Mouse (Mus musculus): Measurements from ENCODE around the gene 1520401A03Rik. TPM values are rescaled to one million over a fixed set of nuclear protein-coding genes. Genes with fewer than 3 reads are reported as not detected.

Gene 1520401A03Rik
- not detected in 2 replicates for polyA plus RNA-seq (2021; fragmentation: Nextera tagmentation)
- long read RNA-seq, experiment 1, result 0 reads
- long read RNA-seq, experiment 2, result 0 reads

GRCm38 (mm10) chr17:23722376-23723125 lies at the start of gene 1520401A03Rik:
Gene 1520401A03Rik (minus strand): TSS chr17:23722783.

GRCm38 (mm10) chr17:23771284-23772218 lies 49.0 kb upstream of the 1520401A03Rik start, which contains the start of gene Flywch1:
Gene Flywch1 (minus strand): TSS chr17:23771602.

GRCm38 (mm10) chr17:23745301-23746251 lies 23.0 kb upstream of the 1520401A03Rik start, which contains the start of gene Kremen2:
Gene Kremen2 (minus strand): TSS chr17:23745833.

GRCm38 (mm10) chr17:23740598-23741021 lies 18.0 kb upstream of the 1520401A03Rik start, which contains the start of gene Paqr4:
Gene Paqr4 (minus strand): TSS chr17:23740867.

GRCm38 (mm10) chr17:23725999-23726757 lies 3.6 kb upstream of the 1520401A03Rik start, which contains the start of gene Pkmyt1:
Gene Pkmyt1 (plus strand): TSS chr17:23726336.

GRCm38 (mm10) chr17:23683856-23684672 lies 38.5 kb downstream of the 1520401A03Rik start, which contains the start of gene Cldn9:
Gene Cldn9 (minus strand): TSS chr17:23684026.

GRCm38 (mm10) chr17:23679127-23679835 lies 43.3 kb downstream of the 1520401A03Rik start, which contains the start of gene Cldn6:
Gene Cldn6 (plus strand): TSS chr17:23679249.

GRCm38 (mm10) chr17:23677236-23677679 lies 45.3 kb downstream of the 1520401A03Rik start, which contains the start of gene Tnfrsf12a:
Gene Tnfrsf12a (minus strand): TSS chr17:23677468.

GRCm38 (mm10) chr17:23673424-23674073 lies 49.0 kb downstream of the 1520401A03Rik start, which contains the start of the genes Hcfc1r1 and Thoc6:
Gene Hcfc1r1 (plus strand): TSS chr17:23673596.
Gene Thoc6 (minus strand): TSS chr17:23673882.

GRCm38 (mm10) chr17:23660117-23660875 lies 62.3 kb downstream of the 1520401A03Rik start, which contains the start of gene Bicdl2:
Gene Bicdl2 (plus strand): TSS chr17:23660506.

Other genes with a start within 250 kb of the 1520401A03Rik start
- gene Vmn2r117, start 243.1 kb downstream of the 1520401A03Rik start, polyA plus RNA-seq (2021; fragmentation: Nextera tagmentation), result not detected in 2 replicates
- gene Zfp213, start 158.5 kb downstream of the 1520401A03Rik start, polyA plus RNA-seq (2021; fragmentation: Nextera tagmentation), result 7.5 and 9.3 TPM in 2 replicates
- 14.4 TPM in 2 replicates for gene Zfp13, start 123.3 kb downstream of the 1520401A03Rik start, polyA plus RNA-seq (2021; fragmentation: Nextera tagmentation)
- gene Zscan10, start 121.9 kb downstream of the 1520401A03Rik start, polyA plus RNA-seq (2021; fragmentation: Nextera tagmentation), result 0.06 TPM in 1 of 2 replicates, not detected in the other
- 0.03 and 0.06 TPM in 2 replicates for gene Mmp25, start 77.5 kb downstream of the 1520401A03Rik start, polyA plus RNA-seq (2021; fragmentation: Nextera tagmentation)
- gene Bicdl2, start 62.3 kb downstream of the 1520401A03Rik start, polyA plus RNA-seq (2021; fragmentation: Nextera tagmentation), result not detected in 2 replicates
- gene Hcfc1r1, start 49.2 kb downstream of the 1520401A03Rik start, polyA plus RNA-seq (2021; fragmentation: Nextera tagmentation), result 212 and 288 TPM in 2 replicates
- gene Thoc6, start 48.9 kb downstream of the 1520401A03Rik start, polyA plus RNA-seq (2021; fragmentation: Nextera tagmentation), result 6.0 and 8.1 TPM in 2 replicates
- 8.0 and 11.9 TPM in 2 replicates for gene Tnfrsf12a, start 45.3 kb downstream of the 1520401A03Rik start, polyA plus RNA-seq (2021; fragmentation: Nextera tagmentation)
- not detected in 2 replicates for gene Cldn6, start 43.5 kb downstream of the 1520401A03Rik start, polyA plus RNA-seq (2021; fragmentation: Nextera tagmentation)
- gene Cldn9, start 38.8 kb downstream of the 1520401A03Rik start, polyA plus RNA-seq (2021; fragmentation: Nextera tagmentation), result not detected in 2 replicates
- gene Pkmyt1, start 3.6 kb upstream of the 1520401A03Rik start, polyA plus RNA-seq (2021; fragmentation: Nextera tagmentation), result 1.8 and 4.4 TPM in 2 replicates
- 121 and 122 TPM in 2 replicates for gene Paqr4, start 18.1 kb upstream of the 1520401A03Rik start, polyA plus RNA-seq (2021; fragmentation: Nextera tagmentation)
- gene Kremen2, start 23.1 kb upstream of the 1520401A03Rik start, polyA plus RNA-seq (2021; fragmentation: Nextera tagmentation), result 1.5 and 2.2 TPM in 2 replicates
- gene Flywch1, start 48.8 kb upstream of the 1520401A03Rik start, polyA plus RNA-seq (2021; fragmentation: Nextera tagmentation), result 294 and 331 TPM in 2 replicates
- 28.8 and 29.4 TPM in 2 replicates for gene Flywch2, start 63.3 kb upstream of the 1520401A03Rik start, polyA plus RNA-seq (2021; fragmentation: Nextera tagmentation)
- 120 and 290 TPM in 2 replicates for gene Srrm2, start 67.7 kb upstream of the 1520401A03Rik start, polyA plus RNA-seq (2021; fragmentation: Nextera tagmentation)
- 1,419 and 1,447 TPM in 2 replicates for gene Elob, start 106.4 kb upstream of the 1520401A03Rik start, polyA plus RNA-seq (2021; fragmentation: Nextera tagmentation)
- not detected in 2 replicates for gene Prss33, start 113.3 kb upstream of the 1520401A03Rik start, polyA plus RNA-seq (2021; fragmentation: Nextera tagmentation)
- gene Prss32, start 121.1 kb upstream of the 1520401A03Rik start, polyA plus RNA-seq (2021; fragmentation: Nextera tagmentation), result not detected in 2 replicates
- gene Prss41, start 121.4 kb upstream of the 1520401A03Rik start, polyA plus RNA-seq (2021; fragmentation: Nextera tagmentation), result 0.11 and 0.18 TPM in 2 replicates
- not detected in 2 replicates for gene Prss21, start 145.3 kb upstream of the 1520401A03Rik start, polyA plus RNA-seq (2021; fragmentation: Nextera tagmentation)
- gene Dcpp1, start 158.1 kb upstream of the 1520401A03Rik start, polyA plus RNA-seq (2021; fragmentation: Nextera tagmentation), result not detected in 2 replicates
- not detected in 2 replicates for gene Dcpp2, start 158.1 kb upstream of the 1520401A03Rik start, polyA plus RNA-seq (2021; fragmentation: Nextera tagmentation)
- gene Dcpp3, start 194.7 kb upstream of the 1520401A03Rik start, polyA plus RNA-seq (2021; fragmentation: Nextera tagmentation), result not detected in 2 replicates
- gene Sbp, start 218.9 kb upstream of the 1520401A03Rik start, polyA plus RNA-seq (2021; fragmentation: Nextera tagmentation), result not detected in 2 replicates
- not detected in 2 replicates for gene Sbpl, start 232.5 kb upstream of the 1520401A03Rik start, polyA plus RNA-seq (2021; fragmentation: Nextera tagmentation)

All from left cerebral cortex, adult 6 months (tissue).